Mouse (Mus musculus): ENCODE results near the gene Invs.

Gene Invs

GRCm38 (mm10) chr4:48279498-48280134 is at the start of gene Invs, which contains the start of gene Erp44:
TSS of gene Invs (plus strand) at chr4:48279760.
TSS of gene Erp44 (minus strand) at chr4:48279558.
- in situ Hi-C loops (cut with MboI, MseI), result loop anchor here (10.0 kb wide), 1 partner anchor 805 kb away; the partner anchor contains the start of genes Alg2 and Sec61b

GRCm38 (mm10) chr4:48236721-48237120 is 42.8 kb upstream of the Invs start:
- in situ Hi-C loops (cut with MboI, MseI), result no loop called here

GRCm38 (mm10) chr4:48239046-48239445 is 40.5 kb upstream of the Invs start:
- in situ Hi-C loops (cut with MboI, MseI), result no loop called here

DNA sequence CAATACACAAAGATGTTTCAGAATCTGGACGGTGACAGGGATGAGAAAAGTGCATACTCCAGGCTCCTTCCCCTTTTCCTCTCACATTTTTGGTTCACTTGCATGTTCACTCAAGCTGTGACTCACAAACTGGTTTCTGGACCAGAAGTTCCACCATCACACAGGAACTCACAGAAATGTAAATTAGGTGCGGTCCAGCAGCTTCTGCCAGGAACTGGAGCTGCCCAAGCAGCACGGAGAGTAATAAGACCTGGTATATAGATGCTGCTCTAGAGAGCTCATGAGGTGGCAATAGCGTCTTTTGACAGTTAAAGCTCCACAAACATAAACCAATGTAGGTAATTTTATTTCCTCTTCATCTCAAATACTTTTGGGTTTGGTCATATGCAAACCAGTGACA is 37.1 kb upstream of the Invs start:
- in situ Hi-C loops (cut with MboI, MseI), result no loop called here

GRCm38 (mm10) chr4:48243737-48244136 is 35.8 kb upstream of the Invs start:
- in situ Hi-C loops (cut with MboI, MseI), result no loop called here

DNA sequence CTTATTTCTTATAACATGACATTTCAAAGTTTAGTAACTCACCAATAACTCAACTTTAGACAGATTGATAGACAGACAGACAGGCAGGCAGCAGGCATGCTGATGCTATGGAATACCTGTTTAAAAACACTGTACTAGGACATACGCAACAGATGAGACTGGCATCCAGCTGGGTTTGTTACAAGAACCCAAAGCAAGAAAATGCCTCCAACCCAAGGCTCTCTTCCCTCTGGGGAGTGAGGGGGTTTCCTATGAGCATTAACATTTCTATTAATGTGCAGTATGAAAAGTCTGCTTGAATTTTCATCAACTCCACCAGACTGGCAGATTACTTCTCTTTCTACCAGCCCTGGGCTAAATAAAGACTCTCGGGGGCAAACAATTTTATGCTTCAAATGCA is 35.3 kb upstream of the Invs start:
- in situ Hi-C loops (cut with MboI, MseI), result no loop called here

DNA sequence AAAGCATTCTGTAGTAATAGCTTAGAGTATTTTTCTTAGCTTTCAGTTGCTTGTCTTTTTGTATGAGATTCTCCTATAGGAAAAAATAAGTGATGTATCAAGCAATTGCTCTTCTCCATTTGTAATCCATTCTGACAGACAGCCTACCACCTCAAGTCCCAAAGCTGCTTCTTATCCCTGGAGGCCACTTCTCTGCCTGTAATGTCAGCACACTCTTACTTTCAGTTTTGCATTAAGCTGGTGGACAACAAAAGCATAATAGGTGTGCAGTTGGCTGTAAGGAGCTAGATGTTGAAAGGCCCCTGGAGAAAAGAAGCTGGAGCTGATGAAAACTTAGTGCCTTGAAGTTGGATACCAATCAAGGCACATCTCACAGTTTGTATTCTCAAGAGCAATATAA is 26.3 kb upstream of the Invs start:
- in situ Hi-C loops (cut with MboI, MseI), result no loop called here

- in situ Hi-C loops (cut with MboI, MseI), result no loop called here
Measured at GRCm38 (mm10) chr4:48258045-48258444, 21.5 kb upstream of the Invs start.

DNA sequence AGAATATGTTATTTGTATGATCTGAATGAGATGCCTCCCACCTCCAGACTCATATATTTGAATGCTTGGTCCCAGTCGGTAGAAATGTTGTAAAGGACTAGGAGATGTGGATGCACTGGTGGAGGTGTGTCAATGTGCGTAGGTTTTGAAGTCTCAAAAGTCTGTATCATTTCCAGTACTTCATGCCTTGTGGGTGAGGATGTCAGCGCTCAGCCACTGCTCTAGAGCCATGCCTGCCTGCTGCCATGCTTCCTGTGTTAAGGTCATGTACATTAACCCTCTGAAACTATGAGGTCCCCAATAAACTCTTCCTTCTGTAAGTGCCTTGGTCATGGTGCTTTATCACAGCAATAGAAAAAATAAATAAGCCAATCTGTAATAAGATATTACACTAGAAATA is 11.9 kb upstream of the Invs start:
- in situ Hi-C loops (cut with MboI, MseI), result no loop called here

DNA sequence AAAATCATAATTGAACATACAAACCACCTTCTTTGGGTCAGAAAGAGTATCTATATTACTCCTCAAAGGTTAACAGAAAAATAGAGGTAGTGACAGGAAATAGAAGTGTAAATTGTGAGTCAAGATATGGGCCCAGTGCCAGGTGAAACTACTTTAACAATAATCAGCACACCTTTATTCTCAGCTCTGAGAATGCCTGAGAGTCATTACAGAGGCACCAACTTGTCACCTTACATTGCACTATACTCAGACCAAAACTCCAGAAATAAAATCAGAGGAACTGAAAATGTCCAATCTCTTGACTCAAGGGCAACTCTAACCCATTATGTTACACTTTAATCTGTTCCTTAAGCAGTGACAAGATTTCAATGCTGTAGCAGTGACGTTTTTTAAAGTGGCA is 11.4 kb upstream of the Invs start:
- in situ Hi-C loops (cut with MboI, MseI), result no loop called here

DNA sequence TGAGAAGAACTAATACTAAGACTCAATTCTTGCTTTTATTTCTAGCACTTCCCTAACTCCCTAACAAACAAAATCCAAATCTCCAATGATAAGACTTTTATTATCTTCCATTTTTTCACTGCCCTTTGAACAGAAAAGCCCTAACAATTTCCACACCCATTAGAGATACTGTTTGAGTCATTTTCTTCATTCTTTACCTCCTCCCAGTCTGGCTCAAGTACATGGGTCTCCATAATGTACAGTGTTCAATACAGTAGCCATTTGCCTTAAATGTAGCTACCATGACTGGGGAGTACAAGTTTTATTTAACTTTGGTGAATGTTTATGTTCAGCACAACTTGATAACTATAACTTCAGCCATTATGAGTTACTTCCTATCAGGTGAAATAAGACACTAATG is 9.0 kb upstream of the Invs start:
- in situ Hi-C loops (cut with MboI, MseI), result loop anchor here (10.0 kb wide), 1 partner anchor 796 kb away; the partner anchor contains the start of genes Alg2 and Sec61b

DNA sequence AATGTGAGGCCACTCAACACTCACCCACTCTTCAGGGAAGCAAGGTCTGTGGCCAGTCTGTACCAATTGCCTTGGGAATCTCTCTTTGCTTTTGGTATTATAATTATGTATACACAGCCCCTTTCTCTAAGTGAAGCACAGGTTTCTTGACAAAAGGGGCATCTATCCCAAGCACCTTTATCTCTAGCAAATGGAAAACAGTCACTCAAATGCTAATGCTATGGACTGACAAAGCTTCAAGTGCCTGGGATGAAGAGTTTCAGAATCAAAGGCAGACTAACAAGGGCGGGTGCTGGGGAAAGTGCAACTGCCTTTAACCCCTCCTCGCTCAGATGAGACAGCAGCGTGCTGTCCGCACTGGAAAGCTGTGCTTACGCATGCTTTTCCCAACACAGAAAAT is 7.7 kb upstream of the Invs start:
- in situ Hi-C loops (cut with MboI, MseI), result loop anchor here (10.0 kb wide), 1 partner anchor 797 kb away; the partner anchor contains the start of genes Alg2 and Sec61b

DNA sequence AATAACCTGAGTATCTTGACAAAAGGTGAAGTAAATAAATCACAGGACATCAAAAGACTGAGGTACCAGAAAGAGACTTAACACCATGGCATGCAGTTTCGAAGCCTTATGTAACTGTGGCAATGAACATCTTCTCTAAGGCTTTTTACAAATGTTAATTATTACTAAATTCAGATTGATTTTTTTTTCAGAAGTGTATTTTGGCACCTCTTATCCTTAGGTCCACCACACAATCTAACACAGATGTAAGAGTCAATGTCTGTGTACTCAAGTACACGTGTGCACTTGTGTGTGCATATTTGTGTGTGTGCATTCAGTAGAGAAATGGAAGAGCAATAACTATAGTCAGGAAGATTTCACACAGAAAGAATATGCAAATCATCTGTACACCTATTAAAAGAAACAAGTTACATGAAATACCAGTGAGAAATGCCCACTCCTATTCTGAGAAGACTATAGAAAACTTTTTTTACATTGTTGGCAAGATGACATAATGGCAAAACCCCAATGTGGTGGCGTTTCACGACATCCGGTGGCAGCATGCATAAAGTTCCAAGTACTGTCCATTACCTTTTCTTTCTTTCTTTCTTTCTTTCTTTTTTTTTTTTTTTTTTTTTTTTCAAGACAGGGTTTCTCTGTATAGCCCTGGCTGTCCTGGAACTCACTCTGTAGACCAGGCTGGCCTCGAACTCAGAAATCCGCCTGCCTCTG is 6.3 kb upstream of the Invs start:
- in situ Hi-C loops (cut with MboI, MseI), result loop anchor here (10.0 kb wide), 1 partner anchor 798 kb away; the partner anchor contains the start of genes Alg2 and Sec61b

DNA sequence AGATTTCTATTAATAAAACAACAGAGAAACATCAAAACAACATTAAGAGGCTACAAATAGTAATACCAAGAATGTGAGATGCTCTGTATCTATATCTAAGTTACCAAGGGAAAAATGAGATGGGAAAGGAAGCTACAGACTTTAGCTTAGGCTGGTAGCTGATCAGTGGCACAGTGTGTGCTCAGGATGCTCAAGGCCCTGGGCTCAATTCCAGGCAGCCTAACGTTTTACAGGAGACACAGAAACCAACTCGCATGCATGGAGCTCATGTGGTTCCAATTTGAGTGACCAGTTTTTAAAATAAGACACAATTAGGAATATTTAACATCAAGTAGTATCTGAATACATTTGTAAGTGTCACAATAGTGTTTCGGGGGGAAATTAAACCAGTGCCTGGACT is 3.8 kb upstream of the Invs start:
- in situ Hi-C loops (cut with MboI, MseI), result loop anchor here (10.0 kb wide), 1 partner anchor 801 kb away; the partner anchor contains the start of genes Alg2 and Sec61b

- in situ Hi-C loops (cut with MboI, MseI), result loop anchor here (10.0 kb wide), 1 partner anchor 802 kb away; the partner anchor contains the start of genes Alg2 and Sec61b
Measured at GRCm38 (mm10) chr4:48277011-48277410, 2.5 kb upstream of the Invs start.

DNA sequence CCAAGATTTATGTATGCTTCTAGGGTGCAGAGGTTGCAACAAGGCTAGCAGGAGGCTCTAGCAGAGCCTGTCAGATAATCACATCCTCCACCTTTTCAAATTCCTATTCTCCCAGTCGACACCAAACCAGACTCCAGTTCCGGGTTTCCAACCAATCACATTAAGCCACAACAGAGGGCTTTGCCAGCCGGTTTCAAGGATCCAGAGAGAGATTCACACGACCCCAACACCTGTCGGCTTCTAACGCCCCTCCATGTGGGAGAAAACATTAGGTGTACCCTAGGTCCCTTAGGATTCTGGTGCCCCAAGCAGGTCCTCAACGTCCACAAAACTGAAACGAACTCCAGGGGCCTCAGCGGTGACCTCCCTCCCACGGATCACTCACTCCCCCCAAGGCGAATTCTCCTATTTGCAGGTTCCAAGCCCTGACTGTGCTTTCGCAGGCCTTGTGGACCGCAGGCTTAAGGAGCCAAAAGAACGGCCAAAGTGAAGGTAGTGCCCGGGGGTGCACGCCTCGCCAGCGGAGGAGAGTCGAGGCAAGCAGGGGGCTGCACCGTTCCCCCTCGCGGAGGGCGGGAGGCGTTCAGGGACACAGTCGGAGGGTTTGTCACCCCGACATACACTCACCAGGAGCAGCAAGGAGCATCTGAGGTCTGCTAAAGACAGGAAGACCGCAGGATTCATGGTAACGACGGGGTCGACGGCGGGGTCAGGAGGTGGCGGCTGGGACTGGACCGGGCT is 633 bp upstream of the Invs start:
- in situ Hi-C loops (cut with MboI, MseI), result loop anchor here (10.0 kb wide), 1 partner anchor 804 kb away; the partner anchor contains the start of genes Alg2 and Sec61b

GRCm38 (mm10) chr4:48281121-48281520 is 1.6 kb downstream of the Invs start:
- in situ Hi-C loops (cut with MboI, MseI), result no loop called here

DNA sequence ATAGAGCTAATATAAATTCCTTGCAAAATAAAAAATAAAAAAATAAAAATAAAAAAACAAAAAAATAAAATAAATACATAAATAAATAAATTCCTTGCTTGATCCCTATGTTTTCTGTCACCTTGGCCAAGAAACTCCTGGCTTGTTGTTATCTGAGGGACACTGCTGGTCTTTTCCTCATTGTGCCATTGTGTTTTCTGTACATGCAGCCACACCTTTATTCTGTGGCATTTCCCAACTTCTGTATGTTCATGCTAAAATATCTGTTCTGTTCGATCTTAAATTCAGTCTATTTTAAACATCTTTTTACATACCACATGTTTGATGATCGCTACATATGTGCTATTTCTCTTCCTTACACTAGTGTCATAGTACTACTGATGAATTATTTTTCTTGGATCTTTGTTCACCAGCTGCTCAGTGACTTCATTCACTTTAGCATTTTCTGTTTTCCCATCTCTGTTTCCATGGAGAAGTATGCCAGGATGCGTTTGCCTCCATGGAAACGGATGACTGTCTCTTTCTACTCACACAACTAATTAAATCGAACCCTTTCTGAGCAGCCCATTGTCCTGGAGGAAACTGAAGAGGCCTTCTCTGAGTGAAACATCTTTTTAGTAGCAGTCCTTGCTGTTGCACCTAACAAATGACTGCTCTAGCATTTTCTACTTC is 7.7 kb downstream of the Invs start:
- in situ Hi-C loops (cut with MboI, MseI), result no loop called here

- in situ Hi-C loops (cut with MboI, MseI), result no loop called here
Measured at GRCm38 (mm10) chr4:48314814-48315213, 35.3 kb downstream of the Invs start.

GRCm38 (mm10) chr4:48316036-48316435 is 36.5 kb downstream of the Invs start:
- in situ Hi-C loops (cut with MboI, MseI), result no loop called here

DNA sequence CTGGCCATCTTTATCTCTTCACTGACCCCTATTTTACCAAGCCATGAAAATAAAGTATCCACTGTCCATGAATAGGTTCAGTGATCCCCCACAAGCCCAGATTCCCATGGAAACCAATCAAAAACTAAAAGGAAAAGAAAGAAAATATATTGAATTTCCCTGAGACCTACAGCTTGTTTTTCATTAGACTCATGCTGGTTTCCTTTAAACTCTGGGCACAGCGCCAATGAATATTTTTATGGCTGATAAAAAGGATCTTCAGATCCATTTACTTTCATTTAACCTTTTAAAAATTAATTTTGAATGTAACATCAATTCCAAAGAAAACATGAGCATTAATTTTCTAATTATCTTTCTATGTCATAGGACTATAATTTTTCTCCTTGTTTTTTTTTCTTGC is 41.7 kb downstream of the Invs start:
- in situ Hi-C loops (cut with MboI, MseI), result no loop called here

- in situ Hi-C loops (cut with MboI, MseI), result no loop called here
Measured at GRCm38 (mm10) chr4:48322095-48322494, 42.5 kb downstream of the Invs start.

Data from regulatory T cell (primary cell).